Mouse (Mus musculus) limb, embryonic 11.5 days (tissue): ENCODE data around the gene Cfap99. TPM values are rescaled to one million over a fixed set of nuclear protein-coding genes. Genes with fewer than 3 reads are reported as not detected.

Source experiments
- ATAC-seq: fragments of 200-750 bp; cut with Nextera tagmentation; 2 replicates; pipeline ENCODE4 v1.8.0; 2017; ENCODE audit warnings: low read depth; ENCODE audit not compliant: insufficient number of reproducible peaks, low FRiP score, low TSS enrichment
- DNase-seq: peaks from one replicate; pipeline ENCODE4 v3.0.0-alpha.2; 2015; ENCODE audit warnings: low spot score
- H3K27ac ChIP-seq: fragments of 300-500 bp; sonication (generic); replicated peaks from 2 replicates; pipeline ENCODE4 v1.5.1; 2014; ENCODE audit warnings: low read depth, mild to moderate bottlenecking, low read length
- H3K27me3 ChIP-seq: fragments of 300-500 bp; sonication (generic); 2 replicates; pipeline ENCODE4 v1.6.1; 2014; ENCODE audit warnings: mild to moderate bottlenecking, low read length, mixed read lengths; ENCODE audit not compliant: control insufficient read depth, insufficient read depth
- H3K36me3 ChIP-seq: fragments of 300-500 bp; sonication (generic); 2 replicates; pipeline ENCODE4 v1.6.1; 2014; ENCODE audit warnings: mild to moderate bottlenecking, low read length, moderate library complexity, mixed read lengths; ENCODE audit not compliant: control insufficient read depth, insufficient read depth
- H3K4me1 ChIP-seq: fragments of 300-500 bp; sonication (generic); 2 replicates; pipeline ENCODE4 v1.6.1; 2014; ENCODE audit warnings: low read length, mixed read lengths; ENCODE audit not compliant: control insufficient read depth, insufficient read depth
- H3K4me2 ChIP-seq: fragments of 300-500 bp; sonication (generic); 2 replicates; pipeline ENCODE4 v1.6.1; 2014; ENCODE audit warnings: low read depth, mild to moderate bottlenecking, moderate library complexity; ENCODE audit not compliant: severe bottlenecking
- H3K4me3 ChIP-seq: fragments of 300-500 bp; sonication (generic); 2 replicates; pipeline ENCODE4 v1.5.1; 2014; ENCODE audit warnings: low read depth, low read length
- H3K9ac ChIP-seq: fragments of 300-500 bp; sonication (generic); 2 replicates; pipeline ENCODE4 v1.6.1; 2014; ENCODE audit warnings: mild to moderate bottlenecking, low read length
- H3K9me3 ChIP-seq: fragments of 300-500 bp; sonication (generic); 2 replicates; pipeline ENCODE4 v1.6.1; 2016; ENCODE audit warnings: low read length; ENCODE audit not compliant: control insufficient read depth
- WGBS: fragments of 180-500 bp; shearing (Covaris S2); extraction: QIAGEN DNeasy Blood & Tissue Kit; methylation state at CpG from one replicate; pipeline ENCODE4 v1.1.7; 2014; 5-methylcytosine and 5-hydroxymethylcytosine counted together
- polyA plus RNA-seq: library from polyadenylated mRNA; unstranded; fragments of >200 nt; fragmentation: Nextera tagmentation; extraction: Ambion mirVana; gene quantifications from 2 replicates; pipeline ENCODE4 v1.2.1, GENCODE M21; 2014

Cfap99 gene
- not detected in 2 replicates for polyA plus RNA-seq

DNA sequence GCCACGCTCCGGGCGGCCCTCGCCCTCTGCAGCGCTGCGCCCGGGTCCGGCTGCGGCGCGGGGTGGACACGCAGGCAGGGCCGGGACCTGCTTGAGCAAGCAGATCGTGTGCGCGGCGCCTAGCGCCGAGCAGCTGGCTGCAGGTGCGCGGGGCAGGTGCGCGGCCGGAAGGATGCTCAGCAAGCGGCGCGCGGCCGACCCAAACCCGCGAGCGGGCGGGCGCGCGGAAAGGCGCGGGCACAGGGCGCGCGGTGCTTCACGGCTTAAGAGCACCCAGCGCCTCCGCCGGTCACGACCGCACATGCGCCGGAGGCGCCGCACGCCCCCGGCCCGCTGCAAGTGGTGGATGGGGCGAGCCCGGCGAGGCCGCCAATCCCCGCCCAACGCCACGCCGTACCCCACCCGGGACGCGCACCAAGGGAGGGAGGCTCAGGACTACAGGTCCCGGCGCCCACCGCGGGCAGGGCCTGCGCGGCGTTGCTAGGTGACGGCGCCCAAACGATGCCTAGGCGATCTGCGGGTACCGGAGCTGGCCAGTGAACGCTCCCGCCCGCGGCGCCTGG lies at the start of gene Cfap99, which contains the start of gene Zfyve28:
Cfap99 (plus strand) TSS at position 447 of the 563 bp plus-strand sequence.
Zfyve28 (minus strand) TSS at position 296 of the 563 bp plus-strand sequence.
- no peaks in the 10 kb centered on the region for H3K36me3 ChIP-seq
- WGBS, result under 1% methylated on average over 76 of the region's 83 CpGs
- no peaks in the 10 kb centered on the region for H3K9me3 ChIP-seq
- peak within 1 kb of the TSS; percentile 43 for H3K9ac ChIP-seq
- H3K4me1 ChIP-seq, result peaks cover 4% of the 10 kb centered on the region; the same call in 1 of the 2 replicates
- peak within 1 kb of the TSS; percentile 95 for H3K4me2 ChIP-seq
- no peak within 1 kb of the TSS for H3K27ac ChIP-seq
- peaks cover 48% of the 10 kb centered on the region for H3K27me3 ChIP-seq
- peak; percentile 94 for ATAC-seq
- peak; percentile 88 for DNase-seq
- peak within 1 kb of the TSS; percentile 61 for H3K4me3 ChIP-seq

DNA sequence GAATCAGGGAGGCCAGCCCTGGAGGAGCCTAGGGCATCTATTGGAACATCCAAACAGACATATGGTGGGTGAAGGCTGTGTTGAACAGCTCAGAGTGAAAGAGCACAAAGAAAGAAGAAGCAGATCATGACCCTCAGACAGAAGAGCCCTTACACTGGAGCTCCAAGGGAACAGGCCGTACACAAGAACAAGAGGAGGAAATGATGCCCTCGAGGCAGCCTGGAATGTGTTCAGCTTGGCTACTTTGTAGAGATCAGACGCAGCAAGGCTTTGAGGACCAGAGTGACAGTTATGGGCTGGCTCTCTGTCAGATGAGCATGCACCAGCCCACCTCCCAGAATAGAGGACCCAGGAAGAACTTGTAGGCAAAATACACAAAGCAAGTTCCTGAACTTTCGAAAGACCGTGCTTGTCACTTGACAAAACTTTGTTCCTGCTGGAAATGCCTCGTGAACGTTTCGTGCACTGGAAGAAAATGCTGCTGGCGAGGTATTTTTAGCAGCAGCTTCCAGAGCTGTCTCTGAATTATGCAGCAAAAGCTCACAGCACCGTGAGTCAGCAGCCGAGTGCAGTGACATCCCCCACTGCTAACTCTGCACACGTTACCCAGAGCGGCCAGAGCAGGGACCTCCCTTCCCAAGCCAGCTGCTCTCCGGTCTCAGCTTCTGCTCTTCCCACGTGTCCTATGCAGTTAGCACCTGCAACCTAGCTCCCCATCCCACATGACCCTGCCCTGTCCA lies 46.0 kb upstream of the Cfap99 start:
- Histone ChIP-seq H3K4me1 (no peaks in the 10 kb centered on the region), H3K9ac (no peak overlapping the region), H3K36me3 (no peaks in the 10 kb centered on the region), H3K27ac (no peak overlapping the region), H3K27me3 (no peaks in the 10 kb centered on the region), H3K4me3 (no peak overlapping the region), H3K9me3 (no peaks in the 10 kb centered on the region), H3K4me2 (no peak overlapping the region)
- DNase-seq (no peak), ATAC-seq (no peak)
- 58% methylated on average over 15 of the region's 15 CpGs for WGBS

GRCm38 (mm10) chr5:34243062-34243461 lies 45.3 kb upstream of the Cfap99 start:
- no peaks in the 10 kb centered on the region for H3K27me3 ChIP-seq
- H3K9ac ChIP-seq, result no peak overlapping the region
- no peak overlapping the region for H3K27ac ChIP-seq
- no peaks in the 10 kb centered on the region for H3K36me3 ChIP-seq
- no peak overlapping the region for H3K4me2 ChIP-seq
- DNase-seq, result no peak
- 85% methylated on average over 5 of the region's 5 CpGs for WGBS
- no peaks in the 10 kb centered on the region for H3K9me3 ChIP-seq
- H3K4me1 ChIP-seq, result no peaks in the 10 kb centered on the region
- no peak for ATAC-seq
- no peak overlapping the region for H3K4me3 ChIP-seq

DNA sequence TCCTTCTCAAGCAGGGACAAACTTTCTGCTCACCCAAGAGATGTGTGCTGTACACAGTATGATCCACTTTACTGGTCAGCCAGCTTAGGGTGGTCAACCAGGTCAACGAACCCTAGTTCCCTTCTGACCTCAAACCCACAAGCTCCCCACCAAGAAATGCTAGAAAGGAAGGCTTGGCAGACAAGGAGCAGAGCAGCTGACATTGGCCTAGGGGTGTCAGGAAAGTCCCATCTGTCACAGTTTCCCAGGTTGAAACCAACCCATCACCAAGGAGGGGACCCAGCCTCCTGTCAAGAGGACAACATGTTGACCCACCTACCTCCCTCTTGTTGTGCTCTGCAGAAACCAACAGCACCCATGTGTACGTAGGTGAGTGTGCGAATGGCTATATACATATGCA lies 42.0 kb upstream of the Cfap99 start:
- no peak for DNase-seq
- no peak for ATAC-seq
- Histone ChIP-seq H3K9ac (no peak overlapping the region), H3K36me3 (no peaks in the 10 kb centered on the region), H3K27ac (no peak overlapping the region), H3K9me3 (no peaks in the 10 kb centered on the region), H3K4me2 (no peak overlapping the region), H3K4me1 (no peaks in the 10 kb centered on the region), H3K4me3 (no peak overlapping the region), H3K27me3 (no peaks in the 10 kb centered on the region)
- 98% methylated on average over 3 of the region's 3 CpGs for WGBS

DNA sequence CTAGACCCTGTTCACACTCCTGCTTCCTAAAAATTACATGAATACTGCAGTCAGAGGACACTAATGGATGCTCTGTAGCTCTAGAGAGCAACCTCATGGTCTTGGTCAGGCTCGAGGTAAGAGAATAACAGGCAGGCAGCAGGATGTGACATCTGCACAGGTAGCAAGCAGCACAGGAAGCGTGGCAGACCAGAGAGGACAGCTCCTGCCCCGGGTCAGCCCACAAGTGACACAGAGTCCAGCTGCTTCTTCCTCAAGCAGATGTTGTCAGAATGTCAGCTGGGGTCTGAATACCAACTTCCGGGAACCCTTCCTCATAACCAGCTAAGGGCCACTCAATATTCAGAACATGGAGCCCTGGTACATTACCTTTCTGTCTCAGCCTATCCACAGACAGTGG lies 39.3 kb upstream of the Cfap99 start:
- ATAC-seq (no peak), DNase-seq (no peak)
- H3K4me2 ChIP-seq, result no peak overlapping the region

GRCm38 (mm10) chr5:34250090-34250489 lies 38.3 kb upstream of the Cfap99 start:
- Histone ChIP-seq H3K9me3 (no peaks in the 10 kb centered on the region), H3K9ac (no peak overlapping the region), H3K4me2 (no peak overlapping the region), H3K27ac (no peak overlapping the region), H3K36me3 (no peaks in the 10 kb centered on the region), H3K27me3 (no peaks in the 10 kb centered on the region), H3K4me1 (peaks cover 2% of the 10 kb centered on the region; the same call in 1 of the 2 replicates), H3K4me3 (no peak overlapping the region)
- ATAC-seq, result no peak
- WGBS, result 78% methylated on average over 3 of the region's 3 CpGs
- DNase-seq, result no peak

More for the DNA sequence above, 39.3 kb upstream of the Cfap99 start:
- Histone ChIP-seq H3K9ac (no peak overlapping the region), H3K4me1 (peaks cover 2% of the 10 kb centered on the region; the same call in 1 of the 2 replicates), H3K9me3 (no peaks in the 10 kb centered on the region), H3K27ac (no peak overlapping the region), H3K4me3 (no peak overlapping the region), H3K27me3 (no peaks in the 10 kb centered on the region), H3K36me3 (no peaks in the 10 kb centered on the region)
- WGBS, result 85% methylated on average over 4 of the region's 4 CpGs

DNA sequence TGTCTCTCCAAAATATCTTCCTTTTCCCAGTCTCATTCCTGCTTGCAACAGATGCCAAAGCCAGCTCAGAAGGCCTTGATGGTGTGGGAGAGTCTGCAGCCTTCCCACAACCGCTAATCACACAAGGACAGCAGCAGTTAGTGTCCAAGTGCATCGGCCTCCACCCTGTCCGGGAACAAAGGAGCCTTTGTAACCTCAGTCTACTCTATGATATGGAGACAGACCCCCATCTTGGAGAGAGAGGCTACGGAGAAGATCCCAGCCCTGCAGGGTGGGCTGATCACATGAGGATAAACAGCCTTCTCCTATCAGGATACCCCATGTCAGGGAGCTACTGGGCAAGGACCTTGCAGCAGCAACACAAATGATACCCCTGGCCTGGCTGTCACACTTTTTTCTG lies 36.6 kb upstream of the Cfap99 start:
- Histone ChIP-seq H3K4me2 (no peak overlapping the region), H3K27me3 (no peaks in the 10 kb centered on the region), H3K27ac (no peak overlapping the region), H3K4me1 (peaks cover 2% of the 10 kb centered on the region; the same call in 1 of the 2 replicates), H3K36me3 (no peaks in the 10 kb centered on the region), H3K9ac (no peak overlapping the region), H3K4me3 (no peak overlapping the region), H3K9me3 (no peaks in the 10 kb centered on the region)
- no peak for DNase-seq
- ATAC-seq, result no peak
- WGBS, result 76% methylated on average over 4 of the region's 4 CpGs

DNA sequence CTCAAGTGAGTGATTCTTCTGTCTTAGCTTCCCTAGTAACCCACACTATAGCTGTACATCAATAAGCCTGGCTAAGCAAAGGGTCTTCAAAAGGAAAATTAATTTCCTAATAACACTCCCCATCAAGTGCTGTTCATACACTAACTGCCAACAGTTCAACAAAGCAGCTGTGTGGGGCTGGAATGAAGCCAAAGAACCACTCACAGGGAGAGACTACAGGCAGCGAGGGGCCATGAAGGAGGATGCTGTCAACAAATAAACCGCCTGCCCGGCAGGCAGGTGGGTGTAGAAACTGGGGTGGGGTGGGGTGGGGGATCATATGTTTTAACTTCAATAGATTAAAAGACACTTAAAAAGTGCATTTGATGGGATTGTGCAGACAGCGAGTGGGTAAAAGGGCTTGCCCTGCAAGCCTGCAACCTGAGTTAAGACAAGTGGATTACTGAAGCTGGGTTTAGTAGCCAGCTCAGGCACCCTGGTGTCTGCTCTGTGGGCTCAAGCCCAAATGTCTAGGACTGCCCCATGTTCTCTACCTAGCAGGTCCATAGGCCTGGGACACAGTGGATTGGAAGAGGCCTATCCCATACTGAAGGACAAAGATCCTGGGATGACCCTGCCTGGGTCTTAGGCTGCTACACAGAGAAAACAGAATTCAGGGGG lies 36.0 kb upstream of the Cfap99 start:
- Histone ChIP-seq H3K4me2 (no peak overlapping the region), H3K9ac (no peak overlapping the region), H3K36me3 (no peaks in the 10 kb centered on the region), H3K4me1 (peaks cover 2% of the 10 kb centered on the region; the same call in 1 of the 2 replicates), H3K4me3 (no peak overlapping the region), H3K27ac (no peak overlapping the region), H3K9me3 (no peaks in the 10 kb centered on the region), H3K27me3 (no peaks in the 10 kb centered on the region)
- DNase-seq, result no peak
- ATAC-seq, result no peak
- WGBS, result 74% methylated on average over 4 of the region's 4 CpGs
